Mouse (Mus musculus): ENCODE results near the gene Pcmtd2. TPM values are rescaled to one million over a fixed set of nuclear protein-coding genes. Genes with fewer than 3 reads are reported as not detected.

The Pcmtd2 gene
- polyA plus RNA-seq, 1 experiment from 2014 or later = 36.4 TPM

GRCm38 (mm10) chr2:181866931-181867330, 29.3 kb downstream of the Pcmtd2 start:
- 68% methylated on average over 5 of the region's 5 CpGs for WGBS
- no peak overlapping the region for H3K4me2 ChIP-seq (replicated peaks)
- no peak overlapping the region for H3K4me3 ChIP-seq
- no peaks in the 10 kb centered on the region for H3K9me3 ChIP-seq
- H3K36me3 ChIP-seq = peaks cover 31% of the 10 kb centered on the region
- peaks cover 17% of the 10 kb centered on the region for H3K4me1 ChIP-seq
- no peaks in the 10 kb centered on the region for H3K27me3 ChIP-seq (replicated peaks)
- no peak overlapping the region for H3K27ac ChIP-seq
- no peak overlapping the region for H3K9ac ChIP-seq
- no peak for ATAC-seq (ENCODE audit: low FRiP score, low read depth)

DNA sequence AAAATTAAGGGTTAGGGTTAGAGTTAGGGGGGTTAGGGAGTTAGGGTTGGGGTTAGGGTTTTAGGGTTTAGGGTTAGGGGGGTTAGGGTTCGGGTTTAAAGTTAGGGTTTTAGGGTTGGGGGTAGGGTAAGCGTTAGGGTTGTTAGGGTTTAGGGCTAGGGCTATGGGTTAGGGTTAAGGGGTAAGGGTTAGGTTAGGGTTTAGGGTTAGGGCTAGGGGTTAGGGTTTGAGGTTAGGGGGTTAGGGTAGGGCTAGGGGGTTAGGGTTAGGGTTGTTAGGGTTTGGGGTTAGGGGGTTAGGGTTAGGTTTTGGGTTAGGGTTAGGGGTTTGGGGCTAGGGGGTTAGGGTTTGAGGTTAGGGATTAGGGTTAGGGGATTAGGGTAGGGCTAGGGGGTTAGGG, 33.4 kb downstream of the Pcmtd2 start:
- Histone ChIP-seq H3K9ac (no peak overlapping the region), H3K27ac (no peak overlapping the region), H3K4me1 (no peaks in the 10 kb centered on the region), H3K36me3 (peaks cover 31% of the 10 kb centered on the region), H3K4me3 (no peak overlapping the region), H3K9me3 (no peaks in the 10 kb centered on the region), H3K27me3 (replicated peaks) (no peaks in the 10 kb centered on the region), H3K4me2 (replicated peaks) (no peak overlapping the region)
- ATAC-seq (ENCODE audit: low FRiP score, low read depth) = 0 out of 2 replicates have a peak, but pooled peaks have one; percentile 21
- WGBS = 96% methylated on average over 2 of the region's 2 CpGs

GRCm38 (mm10) chr2:181878903-181879302, 41.2 kb downstream of the Pcmtd2 start:
- no peak for ATAC-seq (ENCODE audit: low FRiP score, low read depth)
- H3K9ac ChIP-seq = no peak overlapping the region
- no peaks in the 10 kb centered on the region for H3K27me3 ChIP-seq (replicated peaks)
- H3K4me1 ChIP-seq = no peaks in the 10 kb centered on the region
- H3K4me3 ChIP-seq = no peak overlapping the region
- no peak overlapping the region for H3K4me2 ChIP-seq (replicated peaks)
- no peak overlapping the region for H3K27ac ChIP-seq
- no peaks in the 10 kb centered on the region for H3K9me3 ChIP-seq
- WGBS = 85% methylated on average over 1 of the region's 1 CpGs
- peaks cover 7% of the 10 kb centered on the region; the same call in 1 of the 2 replicates for H3K36me3 ChIP-seq

- Histone ChIP-seq H3K9ac (no peak overlapping the region), H3K4me2 (replicated peaks) (no peak overlapping the region), H3K27me3 (replicated peaks) (no peaks in the 10 kb centered on the region), H3K36me3 (no peaks in the 10 kb centered on the region; the same call in 1 of the 2 replicates), H3K4me3 (no peak overlapping the region), H3K27ac (no peak overlapping the region), H3K4me1 (no peaks in the 10 kb centered on the region), H3K9me3 (no peaks in the 10 kb centered on the region)
- 83% methylated on average over 3 of the region's 3 CpGs for WGBS
- ATAC-seq (ENCODE audit: low FRiP score, low read depth) = no peak
Observed at GRCm38 (mm10) chr2:181883022-181883749, 45.5 kb downstream of the Pcmtd2 start.

Other genes starting within 250 kb of the Pcmtd2 start
- gene Prpf6, start 246.0 kb upstream of the Pcmtd2 start, polyA plus RNA-seq (2016; fragmentation: Nextera tagmentation; extraction: Ambion mirVana) = 72.9 and 78.0 TPM in 2 replicates
- 86.5 and 89.6 TPM in 2 replicates for gene Zfp512b, start 245.1 kb upstream of the Pcmtd2 start, polyA plus RNA-seq (2016; fragmentation: Nextera tagmentation; extraction: Ambion mirVana)
- 107 and 112 TPM in 2 replicates for gene Samd10, start 238.6 kb upstream of the Pcmtd2 start, polyA plus RNA-seq (2016; fragmentation: Nextera tagmentation; extraction: Ambion mirVana)
- not detected in 2 replicates for gene Gm29797, start 180.8 kb upstream of the Pcmtd2 start, polyA plus RNA-seq (2016; fragmentation: Nextera tagmentation; extraction: Ambion mirVana)
- gene Sox18, start 166.2 kb upstream of the Pcmtd2 start, polyA plus RNA-seq (2016; fragmentation: Nextera tagmentation; extraction: Ambion mirVana) = 20.3 and 20.6 TPM in 2 replicates
- gene Tcea2, start 157.5 kb upstream of the Pcmtd2 start, polyA plus RNA-seq (2016; fragmentation: Nextera tagmentation; extraction: Ambion mirVana) = 27.3 and 30.0 TPM in 2 replicates
- 44.0 and 44.8 TPM in 2 replicates for gene Rgs19, start 143.9 kb upstream of the Pcmtd2 start, polyA plus RNA-seq (2016; fragmentation: Nextera tagmentation; extraction: Ambion mirVana)
- not detected in 2 replicates for gene Lkaaear1, start 139.4 kb upstream of the Pcmtd2 start, polyA plus RNA-seq (2016; fragmentation: Nextera tagmentation; extraction: Ambion mirVana)
- gene Oprl1, start 122.8 kb upstream of the Pcmtd2 start, polyA plus RNA-seq (2016; fragmentation: Nextera tagmentation; extraction: Ambion mirVana) = 36.4 and 39.6 TPM in 2 replicates
- gene Myt1, start 74.5 kb upstream of the Pcmtd2 start, polyA plus RNA-seq (2016; fragmentation: Nextera tagmentation; extraction: Ambion mirVana) = 70.4 and 79.3 TPM in 2 replicates
- gene Polr3k, start 26.5 kb downstream of the Pcmtd2 start, polyA plus RNA-seq (2016; fragmentation: Nextera tagmentation; extraction: Ambion mirVana) = 88.1 and 93.5 TPM in 2 replicates
- gene Gm14496, start 153.3 kb downstream of the Pcmtd2 start, polyA plus RNA-seq (2016; fragmentation: Nextera tagmentation; extraction: Ambion mirVana) = not detected in 2 replicates